Mouse (Mus musculus): ENCODE results near the gene Shq1.

Gene Shq1

GRCm38 (mm10) chr6:100593857-100594256, 77.1 kb downstream of the Shq1 start:
- no peak for DNase-seq

GRCm38 (mm10) chr6:100592991-100593390, 78.0 kb downstream of the Shq1 start:
- no peak for DNase-seq

GRCm38 (mm10) chr6:100590602-100591001, 80.4 kb downstream of the Shq1 start:
- no peak for DNase-seq

GRCm38 (mm10) chr6:100588876-100589275, 82.1 kb downstream of the Shq1 start:
- no peak for DNase-seq

- no peak for DNase-seq
These were observed 84.2 kb downstream of the Shq1 start for GRCm38 (mm10) chr6:100586758-100587157.

GRCm38 (mm10) chr6:100581951-100582350, 89.0 kb downstream of the Shq1 start:
- DNase-seq, result no peak

GRCm38 (mm10) chr6:100581056-100581455, 89.9 kb downstream of the Shq1 start:
- no peak for DNase-seq

- DNase-seq, result no peak
These were observed 93.4 kb downstream of the Shq1 start for GRCm38 (mm10) chr6:100577590-100577989.

- no peak for DNase-seq
These were observed 94.8 kb downstream of the Shq1 start for GRCm38 (mm10) chr6:100576171-100576570.

- DNase-seq, result no peak
These were observed 104.2 kb downstream of the Shq1 start for GRCm38 (mm10) chr6:100566774-100567173.

- DNase-seq, result no peak
These were observed 106.4 kb downstream of the Shq1 start for GRCm38 (mm10) chr6:100564516-100564915.

GRCm38 (mm10) chr6:100563552-100564341, 107.2 kb downstream of the Shq1 start:
- peak; percentile 90 for DNase-seq

- DNase-seq, result peak; percentile 46
These were observed 108.0 kb downstream of the Shq1 start for GRCm38 (mm10) chr6:100562719-100563551.

GRCm38 (mm10) chr6:100558057-100558456, 112.9 kb downstream of the Shq1 start:
- peak; percentile 87 for DNase-seq

- no peak for DNase-seq
These were observed 128.6 kb downstream of the Shq1 start for GRCm38 (mm10) chr6:100542154-100542997.

- DNase-seq, result no peak
These were observed 131.3 kb downstream of the Shq1 start for GRCm38 (mm10) chr6:100539698-100540097.

GRCm38 (mm10) chr6:100538570-100538969, 132.4 kb downstream of the Shq1 start:
- no peak for DNase-seq

GRCm38 (mm10) chr6:100537987-100538386, 133.0 kb downstream of the Shq1 start:
- DNase-seq, result no peak

- DNase-seq, result no peak
These were observed 133.9 kb downstream of the Shq1 start for GRCm38 (mm10) chr6:100537042-100537441.

GRCm38 (mm10) chr6:100533364-100533763, 137.6 kb downstream of the Shq1 start:
- DNase-seq, result no peak

GRCm38 (mm10) chr6:100532326-100532725, 138.6 kb downstream of the Shq1 start:
- no peak for DNase-seq

- no peak for DNase-seq
These were observed 141.3 kb downstream of the Shq1 start for GRCm38 (mm10) chr6:100529673-100530072.

- DNase-seq, result no peak
These were observed 142.4 kb downstream of the Shq1 start for GRCm38 (mm10) chr6:100528556-100528955.
